Mouse (Mus musculus) MEL (cell line): ENCODE measurements around the gene Pga5.

Experiments
- CHD2 ChIP-seq: IDR thresholded peaks from 2 replicates; pipeline ENCODE4 v1.6.1; 2011; ENCODE audit warnings: low read length, improper control_type of control experiment
- CTCF ChIP-seq, 3 experiments: IDR thresholded peaks in 2 of 3; conservative IDR thresholded peaks in 1 of 3; 2 replicates each; pipeline ENCODE4 v1.5.1; 2011 to 2012; ENCODE audit warnings: low read length in 3 of 3, low read depth in 2 of 3, mild to moderate bottlenecking in 2 of 3, improper control_type of control experiment in 1 of 3, inconsistent platforms in 1 of 3, mixed read lengths in 1 of 3, moderate library complexity in 1 of 3; ENCODE audit not compliant: control insufficient read depth in 1 of 3, insufficient read depth in 1 of 3, poor library complexity in 1 of 3, severe bottlenecking in 1 of 3
- EP300 ChIP-seq, 2 experiments: IDR thresholded peaks; 2 replicates each; pipeline ENCODE4 v1.6.1; 2011; ENCODE audit warnings: improper control_type of control experiment in 2 of 2, low read length in 2 of 2, low read depth in 1 of 2, mild to moderate bottlenecking in 1 of 2
- HCFC1 ChIP-seq: IDR thresholded peaks from 2 replicates; pipeline ENCODE4 v1.6.1; 2012; ENCODE audit warnings: low read depth, mild to moderate bottlenecking, inconsistent platforms, low read length, improper control_type of control experiment, moderate library complexity
- MAFK ChIP-seq: IDR thresholded peaks from 2 replicates; pipeline ENCODE4 v1.6.1; 2011; ENCODE audit warnings: low read depth, mild to moderate bottlenecking, low read length, improper control_type of control experiment, borderline replicate concordance
- MAX ChIP-seq: IDR thresholded peaks from 2 replicates; pipeline ENCODE4 v1.6.1; 2011; ENCODE audit warnings: low read length, improper control_type of control experiment
- MAZ ChIP-seq: IDR thresholded peaks from 2 replicates; pipeline ENCODE4 v1.6.1; 2012; ENCODE audit warnings: low read depth, mild to moderate bottlenecking, inconsistent platforms, low read length, improper control_type of control experiment
- MEF2A ChIP-seq: IDR thresholded peaks from 2 replicates; pipeline ENCODE4 v1.6.1; 2014; ENCODE audit warnings: low read depth, mild to moderate bottlenecking, inconsistent platforms, low read length, improper control_type of control experiment; ENCODE audit not compliant: poor library complexity, insufficient replicate concordance, severe bottlenecking; ENCODE audit errors: extremely low read depth
- NELFE ChIP-seq: IDR thresholded peaks from 2 replicates; pipeline ENCODE4 v1.6.1; 2011; ENCODE audit warnings: low read depth, low read length, improper control_type of control experiment
- POLR2A ChIP-seq, 2 experiments: IDR thresholded peaks; 2 replicates each; pipeline ENCODE4 v1.6.1; 2011 to 2012; ENCODE audit warnings: low read length in 2 of 2, mild to moderate bottlenecking in 2 of 2, control low read depth in 1 of 2, improper control_type of control experiment in 1 of 2, low read depth in 1 of 2, moderate library complexity in 1 of 2; ENCODE audit not compliant: control insufficient read depth in 1 of 2, insufficient read depth in 1 of 2, poor library complexity in 1 of 2
- POLR2AphosphoS5 ChIP-seq: IDR thresholded peaks from 2 replicates; pipeline ENCODE4 v1.6.1; 2012; ENCODE audit warnings: low read depth, borderline replicate concordance, mild to moderate bottlenecking, inconsistent platforms, low read length, moderate library complexity, mixed read lengths
- TCF12 ChIP-seq: IDR thresholded peaks from 2 replicates; pipeline ENCODE4 v1.6.1; 2014; ENCODE audit warnings: low read depth, mild to moderate bottlenecking, inconsistent platforms, low read length, improper control_type of control experiment, moderate library complexity
- USF1 ChIP-seq: IDR thresholded peaks from 2 replicates; pipeline ENCODE4 v1.6.1; 2014; ENCODE audit warnings: low read depth, mild to moderate bottlenecking, inconsistent platforms, low read length, improper control_type of control experiment, moderate library complexity
- ZNF384 ChIP-seq: IDR thresholded peaks from 2 replicates; pipeline ENCODE4 v1.6.1; 2012; ENCODE audit warnings: low read depth, mild to moderate bottlenecking, inconsistent platforms, low read length, improper control_type of control experiment

GRCm38 (mm10) chr19:10640080-10640479 is 37.8 kb downstream of the Pga5 start:
- TF ChIP-seq CTCF (IDR thresholded peaks at IDR 0.05 in 2 of 3, conservative IDR thresholded peaks at IDR 0.05 in 1 of 3; ENCODE audit: control insufficient read depth in 1 of 3, insufficient read depth in 1 of 3, low read depth in 2 of 3, low read length in 3 of 3, poor library complexity in 1 of 3, severe bottlenecking in 1 of 3) (no peak), CHD2 (no peak), HCFC1 (no peak), MAFK (0 out of 2 replicates have a peak, but pooled peaks have one; percentile 27), USF1 (peak; percentile 62), TCF12 (no peak; the same call in 1 of the 2 replicates), POLR2AphosphoS5 (no peak), MEF2A (no peak), MAX (peak; percentile 72), POLR2A (IDR thresholded peaks at IDR 0.05; ENCODE audit: control insufficient read depth in 1 of 2, insufficient read depth in 1 of 2, low read depth in 1 of 2, low read length in 2 of 2, poor library complexity in 1 of 2) (no peak), NELFE (no peak), MAZ (no peak), EP300 (IDR thresholded peaks at IDR 0.05; ENCODE audit: low read depth in 1 of 2, low read length in 2 of 2) (peak; percentile 29 to 31; a peak in 2 of 4 replicates), ZNF384 (no peak)
